Mouse (Mus musculus) frontal cortex, adult (tissue): ENCODE measurements around the gene Tbc1d14.

Source experiments
- ATAC-seq: cut with Nextera tagmentation; 2 replicates; pipeline ENCODE4 v1.9.2; 2017; ENCODE audit warnings: mild to moderate bottlenecking, moderate library complexity, mixed read lengths; ENCODE audit not compliant: low TSS enrichment

The Tbc1d14 gene

GRCm38 (mm10) chr5:36462810-36463209 lies 130.3 kb downstream of the Tbc1d14 start:
- ATAC-seq, result no peak

DNA sequence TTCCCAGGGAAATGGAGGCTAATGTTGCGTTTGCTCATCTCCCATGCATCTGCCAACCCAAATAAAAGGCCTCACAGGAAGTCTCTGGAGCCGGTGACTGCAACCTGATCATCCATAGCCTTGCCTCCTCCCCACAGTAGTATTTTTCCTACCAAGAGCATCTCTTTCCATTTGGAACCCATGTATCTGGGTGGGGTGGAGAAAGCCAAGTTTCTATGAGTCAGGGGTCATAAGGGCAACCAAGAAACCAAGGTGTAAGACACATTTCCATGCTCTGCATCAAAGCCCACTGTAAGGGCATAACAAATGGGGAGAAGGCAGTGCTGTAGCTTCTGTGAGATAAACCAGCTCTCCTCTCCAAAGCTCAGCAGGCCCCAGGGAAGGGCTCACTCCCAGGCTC lies 131.8 kb downstream of the Tbc1d14 start:
- no peak for ATAC-seq

DNA sequence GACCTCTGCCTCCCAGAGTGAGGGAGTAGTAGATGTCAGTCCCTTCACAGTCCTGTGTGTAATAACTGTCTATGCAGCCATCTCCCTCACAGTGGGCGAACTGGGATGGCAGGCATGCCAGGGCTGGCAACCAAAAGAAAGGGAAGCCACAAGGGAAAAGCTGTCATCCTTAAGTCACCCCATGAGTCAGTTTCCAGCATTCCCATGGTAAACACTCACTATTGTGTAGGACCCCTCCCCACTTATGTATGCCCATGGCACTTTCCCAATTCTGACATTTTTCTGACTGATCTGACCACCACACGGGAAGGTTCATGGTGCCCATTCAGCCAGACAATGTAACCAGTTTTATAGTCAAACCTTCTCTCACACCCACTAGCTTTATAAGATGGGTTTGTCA lies 132.4 kb downstream of the Tbc1d14 start:
- no peak for ATAC-seq

- ATAC-seq, result no peak
Measured at GRCm38 (mm10) chr5:36458926-36459325, 134.2 kb downstream of the Tbc1d14 start.

DNA sequence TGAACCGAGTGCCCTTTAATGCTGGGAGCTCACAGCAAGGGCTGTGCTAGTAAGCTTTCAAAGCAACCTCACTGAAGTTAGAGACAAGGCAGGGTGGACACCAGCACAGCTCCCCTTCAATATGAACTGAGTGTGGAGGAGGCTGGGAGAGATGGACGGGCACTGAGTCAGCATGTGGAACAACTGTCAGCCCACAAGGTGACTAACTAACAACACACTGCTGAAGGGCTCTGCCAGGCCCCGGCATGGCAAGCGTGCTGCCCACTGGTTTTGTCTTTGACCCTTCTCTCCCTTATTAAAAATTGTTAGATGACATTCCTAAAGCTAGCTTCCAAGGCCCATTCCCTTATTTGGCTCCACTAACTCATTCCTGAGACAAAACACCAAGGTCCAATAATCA lies 135.4 kb downstream of the Tbc1d14 start:
- ATAC-seq, result no peak

DNA sequence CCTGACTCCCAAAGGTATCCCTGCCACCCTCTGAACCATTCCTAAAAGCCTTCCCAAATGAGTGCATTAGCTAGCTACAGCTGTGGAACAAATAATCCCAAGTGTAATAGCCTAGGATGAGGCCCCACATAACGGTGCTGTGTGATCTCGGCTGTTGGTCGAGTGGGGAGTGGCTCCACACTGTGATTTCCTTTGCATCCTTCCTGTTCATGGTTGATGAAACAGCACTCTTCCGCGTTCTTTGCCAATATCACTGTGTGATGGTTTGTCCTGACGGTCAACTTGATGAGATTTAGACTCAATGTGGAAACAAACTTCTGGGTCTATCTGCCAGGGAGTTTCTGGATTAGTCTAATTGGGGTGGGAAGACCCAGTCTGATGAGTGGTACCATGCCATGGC lies 140.3 kb downstream of the Tbc1d14 start:
- ATAC-seq, result no peak

DNA sequence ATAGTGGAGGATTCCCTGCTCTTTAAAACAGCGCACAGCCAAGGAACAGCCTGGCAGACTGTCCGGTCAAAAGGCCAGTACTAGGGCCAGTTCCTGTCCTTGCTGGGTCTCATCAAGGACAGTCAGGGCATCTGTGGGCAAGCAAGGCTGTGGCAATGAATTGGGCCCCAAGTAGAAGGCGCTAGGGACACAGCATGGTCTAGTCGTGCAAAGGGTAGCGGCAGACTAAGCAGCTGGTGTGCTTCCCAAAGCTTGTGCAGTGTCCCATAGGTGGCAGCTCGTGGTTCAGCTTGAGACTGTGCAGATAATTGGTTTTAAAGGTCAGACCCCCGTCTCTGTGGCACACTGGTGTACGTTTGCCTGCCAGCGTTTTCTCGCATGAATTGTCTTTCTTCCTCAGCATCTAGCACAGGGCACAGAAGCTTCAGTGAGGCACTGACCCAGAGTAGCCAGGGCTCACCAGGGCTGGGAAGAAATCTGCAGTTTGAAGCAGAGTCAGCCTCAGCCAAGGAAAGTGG lies 141.1 kb downstream of the Tbc1d14 start:
- no peak for ATAC-seq

- no peak for ATAC-seq
Measured at GRCm38 (mm10) chr5:36451119-36451518, 142.0 kb downstream of the Tbc1d14 start.

DNA sequence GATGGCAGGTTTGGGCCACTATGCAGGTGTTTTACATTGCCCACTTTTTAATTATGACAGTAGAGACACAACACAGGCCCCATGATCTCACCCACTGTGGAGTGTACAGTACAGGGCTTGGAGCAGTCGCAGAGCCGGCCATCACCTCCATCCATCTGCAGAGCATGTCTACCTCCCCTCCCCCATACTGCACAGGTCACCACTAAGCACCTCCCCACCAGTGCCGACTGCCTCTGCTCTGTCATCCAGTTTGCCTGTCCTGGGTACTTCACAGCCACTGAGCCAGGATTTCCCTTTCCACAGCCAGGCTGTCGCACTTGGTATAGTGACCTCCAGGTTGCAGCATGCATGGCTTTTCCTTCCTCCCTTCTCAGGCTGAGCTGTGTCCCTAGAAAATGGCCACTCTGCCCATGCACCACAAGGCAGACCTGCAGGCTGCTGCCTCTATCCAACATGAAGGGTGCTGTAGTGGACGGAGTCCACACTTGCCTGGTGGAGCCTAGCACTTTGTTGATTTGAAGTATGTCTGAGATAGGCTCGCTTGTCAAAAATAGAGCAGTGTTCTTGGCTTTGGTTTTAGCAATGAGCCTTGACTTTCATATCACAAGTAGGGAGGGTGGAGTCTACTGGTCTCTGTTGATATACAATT lies 143.2 kb downstream of the Tbc1d14 start:
- ATAC-seq, result no peak

DNA sequence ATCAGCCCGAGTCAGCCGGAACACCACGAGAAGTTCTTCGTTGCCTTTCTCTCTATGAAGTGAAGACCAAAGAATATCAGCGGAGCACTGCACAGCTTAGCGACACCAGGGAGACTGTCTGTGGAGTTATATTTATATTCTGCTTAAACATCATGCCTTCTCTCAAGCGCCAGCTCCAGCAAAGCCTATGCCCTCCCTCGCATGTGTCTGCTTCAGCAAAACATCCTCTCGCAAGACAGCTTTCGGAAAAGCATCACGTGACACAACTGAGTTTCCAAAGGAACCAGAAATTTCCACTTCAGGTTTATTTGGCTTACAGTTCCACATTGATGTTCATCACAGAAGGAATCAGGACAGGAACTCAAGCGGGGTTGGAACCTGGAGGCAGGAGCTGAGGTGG lies 145.2 kb downstream of the Tbc1d14 start:
- peak; percentile 73 for ATAC-seq

- no peak for ATAC-seq
Measured at GRCm38 (mm10) chr5:36446166-36446890, 146.7 kb downstream of the Tbc1d14 start.

GRCm38 (mm10) chr5:36445028-36445427 lies 148.0 kb downstream of the Tbc1d14 start:
- no peak for ATAC-seq

- ATAC-seq, result no peak
Measured at GRCm38 (mm10) chr5:36444611-36445010, 148.5 kb downstream of the Tbc1d14 start.

GRCm38 (mm10) chr5:36440741-36441140 lies 152.3 kb downstream of the Tbc1d14 start:
- ATAC-seq, result no peak
